Mouse (Mus musculus): ENCODE results near the gene Grin2d. TPM values are rescaled to one million over a fixed set of nuclear protein-coding genes. Genes with fewer than 3 reads are reported as not detected.
A peak's percentile ranks its signal among the peaks of the same experiment; 100 is the strongest.

The Grin2d gene
- polyA plus RNA-seq, 1 experiment: 1.1 TPM

DNA sequence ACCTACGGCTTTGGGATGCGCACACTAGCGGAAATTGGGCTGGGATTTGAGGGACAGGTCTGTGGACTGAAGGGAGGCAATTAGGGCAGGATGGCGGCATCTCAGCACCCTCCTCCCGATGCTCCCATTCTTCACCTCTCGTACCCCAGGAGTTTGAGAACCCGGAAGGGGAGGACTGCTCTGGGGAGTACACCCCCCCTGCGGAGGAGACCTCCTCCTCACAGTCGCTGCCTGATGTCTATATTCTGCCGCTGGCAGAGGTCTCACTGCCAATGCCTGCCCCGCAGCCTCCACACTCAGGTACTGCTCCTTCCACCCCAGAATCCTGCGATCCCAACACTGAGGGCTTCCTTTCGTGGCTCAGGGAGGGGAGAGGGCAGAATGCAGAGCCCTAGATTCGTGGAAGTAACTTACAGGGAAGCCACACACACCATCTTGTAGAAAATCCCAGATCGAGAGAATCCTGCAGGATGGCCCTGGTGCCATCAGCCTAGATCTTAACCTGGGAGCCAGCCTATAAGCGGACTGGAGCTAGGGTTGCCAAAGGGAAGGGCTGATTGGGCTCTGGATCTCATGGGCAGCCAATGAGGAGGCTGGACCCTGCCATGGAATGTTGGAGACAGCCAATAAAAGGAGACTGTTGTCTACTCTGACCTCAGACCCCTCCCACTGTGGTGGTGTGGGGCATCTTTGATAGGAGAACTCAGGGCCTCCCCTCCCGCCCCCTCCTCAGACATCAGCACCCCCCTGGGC is 91.3 kb downstream of the Grin2d start:
- H3ac ChIP-seq (ENCODE audit: control insufficient read depth, insufficient read length, low read depth): no peak overlapping the region
- H3K27me3 ChIP-seq (ENCODE audit: control insufficient read depth, insufficient read depth, insufficient read length): peaks cover 58% of the 10 kb centered on the region
- H3K4me3 ChIP-seq (ENCODE audit: insufficient read depth, poor library complexity, severe bottlenecking): no peak overlapping the region
- no peaks in the 10 kb centered on the region for H3K36me3 ChIP-seq (ENCODE audit: control insufficient read depth, insufficient read depth)
- no peak for TF ChIP-seq MAX (IDR thresholded peaks at IDR 0.05)
- no peak for TF ChIP-seq USF1 (IDR thresholded peaks at IDR 0.05; ENCODE audit: low read depth)
- TF ChIP-seq MYOD1 (IDR thresholded peaks at IDR 0.05; ENCODE audit: control insufficient read depth, insufficient read length, low read depth): no peak
- no peak for TF ChIP-seq MYOG (IDR thresholded peaks at IDR 0.05; ENCODE audit: control insufficient read depth, extremely low read depth, insufficient read length)
- TF ChIP-seq CEBPB (IDR thresholded peaks at IDR 0.05; ENCODE audit: low read depth): no peak
- TF ChIP-seq CTCF (IDR thresholded peaks at IDR 0.05; ENCODE audit: control insufficient read depth, insufficient read depth, insufficient read length): no peak
- no peak for TF ChIP-seq FOSL1 (IDR thresholded peaks at IDR 0.05; ENCODE audit: insufficient read depth, low read length, poor library complexity, severe bottlenecking)
- H3K79me3 ChIP-seq (ENCODE audit: low read depth): no peaks in the 10 kb centered on the region
- no peaks in the 10 kb centered on the region for H3K79me2 ChIP-seq (ENCODE audit: control insufficient read depth, insufficient read depth)

DNA sequence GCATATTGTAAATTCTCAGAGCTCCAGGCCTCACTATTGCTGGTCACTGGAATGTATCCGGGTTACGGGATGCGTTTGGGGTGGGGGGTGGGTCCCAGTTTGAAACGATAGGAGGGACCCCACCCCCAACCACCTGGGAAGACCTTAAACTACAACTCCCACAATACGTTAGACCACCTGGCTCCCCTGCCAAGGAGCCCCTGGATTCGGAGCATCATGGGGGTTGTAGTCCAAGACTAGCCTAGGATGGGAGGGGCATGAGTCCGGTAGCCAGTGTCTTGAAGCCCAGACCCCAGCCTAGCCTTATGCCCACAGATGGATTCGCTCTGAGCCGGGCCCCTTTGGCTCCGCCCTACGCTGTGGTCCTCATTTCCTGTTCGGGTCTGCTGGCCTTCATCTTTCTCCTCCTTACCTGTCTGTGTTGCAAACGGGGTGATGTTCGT is 92.0 kb downstream of the Grin2d start:
- Histone ChIP-seq H3K79me2 (ENCODE audit: control insufficient read depth, insufficient read depth) (no peaks in the 10 kb centered on the region), H3K36me3 (ENCODE audit: control insufficient read depth, insufficient read depth) (no peaks in the 10 kb centered on the region), H3K79me3 (ENCODE audit: low read depth) (no peaks in the 10 kb centered on the region), H3K4me3 (ENCODE audit: insufficient read depth, poor library complexity, severe bottlenecking) (no peak overlapping the region), H3ac (ENCODE audit: control insufficient read depth, insufficient read length, low read depth) (no peak overlapping the region), H3K27me3 (ENCODE audit: control insufficient read depth, insufficient read depth, insufficient read length) (peaks cover 57% of the 10 kb centered on the region)
- no peak for TF ChIP-seq MYOG (IDR thresholded peaks at IDR 0.05; ENCODE audit: control insufficient read depth, extremely low read depth, insufficient read length)
- TF ChIP-seq CEBPB (IDR thresholded peaks at IDR 0.05; ENCODE audit: low read depth): no peak
- TF ChIP-seq FOSL1 (IDR thresholded peaks at IDR 0.05; ENCODE audit: insufficient read depth, low read length, poor library complexity, severe bottlenecking): no peak
- TF ChIP-seq MAX (IDR thresholded peaks at IDR 0.05): no peak
- no peak for TF ChIP-seq CTCF (IDR thresholded peaks at IDR 0.05; ENCODE audit: control insufficient read depth, insufficient read depth, insufficient read length)
- TF ChIP-seq MYOD1 (IDR thresholded peaks at IDR 0.05; ENCODE audit: control insufficient read depth, insufficient read length, low read depth): no peak
- TF ChIP-seq USF1 (IDR thresholded peaks at IDR 0.05; ENCODE audit: low read depth): no peak

DNA sequence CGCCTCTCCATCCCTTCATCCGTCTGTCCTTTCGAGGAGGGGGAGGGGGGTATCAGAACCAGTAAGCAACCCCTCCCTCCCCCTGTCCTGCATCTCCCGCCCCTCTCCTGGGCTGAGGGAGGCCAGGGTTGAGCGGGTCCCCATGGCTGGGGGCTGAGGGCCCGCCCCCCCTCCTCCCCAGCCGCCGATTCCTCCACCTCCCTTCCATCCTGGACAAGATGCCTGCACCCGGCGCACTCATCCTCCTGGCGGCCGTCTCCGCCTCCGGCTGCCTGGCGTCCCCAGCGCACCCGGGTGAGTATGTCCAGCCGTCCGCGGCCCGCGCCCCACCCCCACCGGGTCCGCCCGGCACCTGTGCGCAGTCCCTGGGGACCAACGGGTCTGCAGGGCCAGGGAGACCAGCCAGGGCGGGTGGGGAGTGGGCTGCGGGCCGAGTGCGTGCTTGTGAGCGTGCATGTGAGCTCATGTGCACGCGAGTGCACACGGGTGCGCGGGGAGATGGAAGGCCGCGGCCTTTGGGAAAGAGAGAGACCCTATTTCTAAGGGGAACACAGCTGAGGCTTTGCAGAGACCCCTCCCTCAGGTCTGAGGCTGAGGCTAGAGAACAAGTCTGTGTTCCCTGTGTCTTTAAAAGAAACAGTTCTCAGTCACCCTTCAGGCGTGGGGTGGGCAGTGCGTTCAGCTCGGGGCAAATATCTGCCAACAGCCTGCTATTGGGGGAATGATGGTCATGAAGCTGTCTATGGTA is 92.6 kb downstream of the Grin2d start:
- no peaks in the 10 kb centered on the region for H3K79me2 ChIP-seq (ENCODE audit: control insufficient read depth, insufficient read depth)
- H3K27me3 ChIP-seq (ENCODE audit: control insufficient read depth, insufficient read depth, insufficient read length): peaks cover 51% of the 10 kb centered on the region
- H3K4me3 ChIP-seq (ENCODE audit: insufficient read depth, poor library complexity, severe bottlenecking): no peak overlapping the region
- no peaks in the 10 kb centered on the region for H3K79me3 ChIP-seq (ENCODE audit: low read depth)
- TF ChIP-seq MYOD1 (IDR thresholded peaks at IDR 0.05; ENCODE audit: control insufficient read depth, insufficient read length, low read depth) (no peak), MYOG (IDR thresholded peaks at IDR 0.05; ENCODE audit: control insufficient read depth, extremely low read depth, insufficient read length) (no peak), CTCF (IDR thresholded peaks at IDR 0.05; ENCODE audit: control insufficient read depth, insufficient read depth, insufficient read length) (no peak), USF1 (IDR thresholded peaks at IDR 0.05; ENCODE audit: low read depth) (no peak), FOSL1 (IDR thresholded peaks at IDR 0.05; ENCODE audit: insufficient read depth, low read length, poor library complexity, severe bottlenecking) (no peak), MAX (IDR thresholded peaks at IDR 0.05) (no peak), CEBPB (IDR thresholded peaks at IDR 0.05; ENCODE audit: low read depth) (no peak)
- H3ac ChIP-seq (ENCODE audit: control insufficient read depth, insufficient read length, low read depth): peak overlapping the region; percentile 31
- no peaks in the 10 kb centered on the region for H3K36me3 ChIP-seq (ENCODE audit: control insufficient read depth, insufficient read depth)

DNA sequence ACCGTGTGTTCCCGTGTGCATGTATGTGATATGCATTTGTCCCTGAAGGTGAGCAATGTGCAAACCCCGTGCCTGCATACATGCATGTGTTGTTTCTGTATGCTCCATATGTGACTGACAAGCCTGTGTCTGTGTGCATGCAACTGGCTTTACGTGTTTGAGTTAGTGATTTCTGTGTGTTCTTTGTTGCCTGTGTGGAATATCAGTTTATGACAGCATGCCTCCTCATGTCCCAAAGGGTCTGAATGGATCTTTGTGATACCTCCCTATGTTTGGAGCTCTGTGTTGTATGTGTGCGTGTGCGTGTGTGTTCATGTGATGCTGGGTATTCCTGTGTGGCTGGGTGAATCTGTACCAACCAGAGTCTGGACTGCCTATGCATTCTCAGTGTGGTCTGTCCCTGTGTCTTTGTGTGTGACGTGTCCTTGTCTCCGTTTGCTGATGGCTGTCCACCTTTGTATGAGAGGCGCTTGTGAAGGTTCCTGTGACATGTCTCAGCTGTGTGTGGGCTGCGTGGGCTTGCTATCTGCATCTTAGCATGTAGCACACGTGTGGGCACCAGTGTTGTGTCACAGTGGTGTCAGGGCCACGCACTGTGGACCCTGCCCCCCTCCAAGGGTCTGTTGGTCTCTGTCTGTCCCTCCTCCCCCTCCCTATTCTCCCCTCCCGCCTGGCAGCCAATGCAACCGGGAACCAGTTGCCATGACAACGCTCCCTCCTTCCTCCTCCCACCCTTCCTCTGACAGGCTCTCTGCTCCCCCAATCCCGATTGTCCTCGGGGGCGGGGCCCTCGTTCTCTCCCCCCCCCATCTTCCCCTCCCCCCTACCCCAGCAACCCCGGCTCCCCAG is 93.4 kb downstream of the Grin2d start, which contains the start of gene Sult2b1:
Sult2b1 (minus strand) TSS at position 146 of the 849 bp plus-strand sequence.
- H3ac ChIP-seq (ENCODE audit: control insufficient read depth, insufficient read length, low read depth): peak within 1 kb of the TSS; percentile 44
- TF ChIP-seq MYOG (IDR thresholded peaks at IDR 0.05; ENCODE audit: control insufficient read depth, extremely low read depth, insufficient read length) (no peak), CTCF (IDR thresholded peaks at IDR 0.05; ENCODE audit: control insufficient read depth, insufficient read depth, insufficient read length) (no peak), USF1 (IDR thresholded peaks at IDR 0.05; ENCODE audit: low read depth) (no peak), FOSL1 (IDR thresholded peaks at IDR 0.05; ENCODE audit: insufficient read depth, low read length, poor library complexity, severe bottlenecking) (no peak), CEBPB (IDR thresholded peaks at IDR 0.05; ENCODE audit: low read depth) (no peak), MAX (IDR thresholded peaks at IDR 0.05) (no peak), MYOD1 (IDR thresholded peaks at IDR 0.05; ENCODE audit: control insufficient read depth, insufficient read length, low read depth) (no peak)
- no peaks in the 10 kb centered on the region for H3K36me3 ChIP-seq (ENCODE audit: control insufficient read depth, insufficient read depth)
- H3K4me3 ChIP-seq (ENCODE audit: insufficient read depth, poor library complexity, severe bottlenecking): no peak within 1 kb of the TSS
- H3K79me3 ChIP-seq (ENCODE audit: low read depth): no peaks in the 10 kb centered on the region
- no peaks in the 10 kb centered on the region for H3K79me2 ChIP-seq (ENCODE audit: control insufficient read depth, insufficient read depth)
- H3K27me3 ChIP-seq (ENCODE audit: control insufficient read depth, insufficient read depth, insufficient read length): peaks cover 50% of the 10 kb centered on the region

Measured in C2C12 (cell line).